Mouse (Mus musculus) kidney, postnatal 0 days (tissue): Measurements from ENCODE around the gene Heatr4. TPM values are rescaled to one million over a fixed set of nuclear protein-coding genes. Genes with fewer than 3 reads are reported as not detected.
"Not testable (repeated sequence)": the region's sequence is repeated elsewhere in the genome, so short reads cannot be mapped to it uniquely, and the experiment has no call there.

Experiments used
- ATAC-seq: fragments of 200-750 bp; cut with Nextera tagmentation; replicated peaks from 2 replicates; pipeline ENCODE4 v1.8.0; 2017; ENCODE audit warnings: low read depth, moderate number of reproducible peaks, moderate TSS enrichment, moderate library complexity; ENCODE audit not compliant: low FRiP score
- DNase-seq: peaks from one replicate; pipeline ENCODE4 v3.0.0-alpha.2; 2016; ENCODE audit warnings: low spot score
- H3K27ac ChIP-seq: fragments of 300-500 bp; sonication (generic); 2 replicates; pipeline ENCODE4 v1.5.1; 2014; ENCODE audit warnings: mild to moderate bottlenecking
- H3K27me3 ChIP-seq: fragments of 300-500 bp; sonication (generic); 2 replicates; pipeline ENCODE4 v1.6.1; 2014; ENCODE audit warnings: low read length, mixed read lengths; ENCODE audit not compliant: insufficient read depth
- H3K36me3 ChIP-seq: fragments of 300-500 bp; sonication (generic); 2 replicates; pipeline ENCODE4 v1.6.1; 2014; ENCODE audit warnings: low read length, mixed read lengths; ENCODE audit not compliant: insufficient read depth
- H3K4me1 ChIP-seq: fragments of 300-500 bp; sonication (generic); replicated peaks from 2 replicates; pipeline ENCODE4 v1.6.1; 2014; ENCODE audit warnings: antibody characterized with exemption, low read length, mixed read lengths; ENCODE audit not compliant: insufficient read depth
- H3K4me2 ChIP-seq: fragments of 300-500 bp; sonication (generic); 2 replicates; pipeline ENCODE4 v1.6.1; 2014; ENCODE audit warnings: mild to moderate bottlenecking, low read length, moderate library complexity, mixed read lengths
- H3K4me3 ChIP-seq: fragments of 300-500 bp; sonication (generic); replicated peaks from 2 replicates; pipeline ENCODE4 v1.5.1; 2014; ENCODE audit warnings: low read depth, low read length
- H3K9ac ChIP-seq: fragments of 300-500 bp; sonication (generic); 2 replicates; pipeline ENCODE4 v1.6.1; 2014; ENCODE audit warnings: low read depth, low read length
- H3K9me3 ChIP-seq: fragments of 300-500 bp; sonication (generic); replicated peaks from 2 replicates; pipeline ENCODE4 v1.6.1; 2016; ENCODE audit warnings: low read length, inconsistent platforms, mixed read lengths
- CTCF ChIP-seq: IDR thresholded peaks from 2 replicates; pipeline ENCODE4 v1.5.1; 2016; ENCODE audit warnings: antibody characterized with exemption, low read depth, mild to moderate bottlenecking, moderate library complexity
- WGBS: fragments of 180-500 bp; shearing (Covaris S2); extraction: QIAGEN DNeasy Blood & Tissue Kit; methylation state at CpG from one replicate; pipeline ENCODE4 v1.1.7; 2014; 5-methylcytosine and 5-hydroxymethylcytosine counted together
- polyA plus RNA-seq: library from polyadenylated mRNA; unstranded; fragments of >200 nt; fragmentation: Nextera tagmentation; extraction: Ambion mirVana; gene quantifications from 2 replicates; pipeline ENCODE4 v1.2.1, GENCODE M21; 2015

Gene Heatr4
- polyA plus RNA-seq, 1 experiment from 2014 or later: not detected

- no peaks in the 10 kb centered on the region for H3K27me3 ChIP-seq
- WGBS: 25% methylated on average over 12 of the region's 12 CpGs
Measured at GRCm38 (mm10) chr12:84011251-84012040, 26.8 kb upstream of the Heatr4 start.

GRCm38 (mm10) chr12:84010201-84010600 is 25.5 kb upstream of the Heatr4 start:
- peak overlapping the region; percentile 56 for H3K4me2 ChIP-seq
- no peak for TF ChIP-seq CTCF
- no peak for DNase-seq
- H3K27me3 ChIP-seq: no peaks in the 10 kb centered on the region
- no peak for ATAC-seq
- H3K9ac ChIP-seq: 0 out of 2 replicates have a peak overlapping the region, but pooled peaks have one; percentile 58
- 63% methylated on average over 3 of the region's 3 CpGs for WGBS
- peak overlapping the region; percentile 37 for H3K4me3 ChIP-seq
- no peaks in the 10 kb centered on the region for H3K9me3 ChIP-seq
- H3K27ac ChIP-seq: peak overlapping the region; percentile 48; the same call in 1 of the 2 replicates
- H3K36me3 ChIP-seq: peaks cover 8% of the 10 kb centered on the region; the same call in 1 of the 2 replicates
- peaks cover 16% of the 10 kb centered on the region for H3K4me1 ChIP-seq

More at GRCm38 (mm10) chr12:84011251-84012040, 26.8 kb upstream of the Heatr4 start:
- no peak for TF ChIP-seq CTCF
- Histone ChIP-seq H3K4me1 (peaks cover 16% of the 10 kb centered on the region), H3K36me3 (peaks cover 8% of the 10 kb centered on the region; the same call in 1 of the 2 replicates), H3K9ac (peak overlapping the region; percentile 31; the same call in 1 of the 2 replicates), H3K4me3 (0 out of 2 replicates have a peak overlapping the region, but pooled peaks have one; percentile 11), H3K4me2 (peak overlapping the region; percentile 56), H3K27ac (peak overlapping the region; percentile 48; the same call in 1 of the 2 replicates), H3K9me3 (no peaks in the 10 kb centered on the region)
- DNase-seq: peak; percentile 93
- ATAC-seq: peak; percentile 79

GRCm38 (mm10) chr12:84009171-84009965 is 24.7 kb upstream of the Heatr4 start, which contains the start of gene Acot1:
Gene Acot1, plus strand, starts transcription at chr12:84009490.
- H3K27me3 ChIP-seq, H3K36me3 ChIP-seq, H3K9me3 ChIP-seq: not testable (repeated sequence)
- Histone ChIP-seq H3K27ac (peak within 1 kb of the TSS; percentile 73), H3K4me3 (peak within 1 kb of the TSS; percentile 37), H3K9ac (peak within 1 kb of the TSS; percentile 58), H3K4me1 (peaks cover 16% of the 10 kb centered on the region), H3K4me2 (peak within 1 kb of the TSS; percentile 56)
- 2% methylated on average over 51 of the region's 70 CpGs for WGBS
- peak; percentile 95 for DNase-seq
- ATAC-seq: peak; percentile 96

GRCm38 (mm10) chr12:84008729-84009128 is 24.1 kb upstream of the Heatr4 start:
- DNase-seq (no peak), ATAC-seq (no peak)
- Histone ChIP-seq H3K4me1 (peaks cover 16% of the 10 kb centered on the region), H3K27me3 (no peaks in the 10 kb centered on the region), H3K9ac (peak overlapping the region; percentile 58), H3K9me3 (no peaks in the 10 kb centered on the region), H3K4me3 (peak overlapping the region; percentile 37), H3K36me3 (no peaks in the 10 kb centered on the region), H3K27ac (peak overlapping the region; percentile 73), H3K4me2 (peak overlapping the region; percentile 56)
- TF ChIP-seq CTCF: no peak
- 65% methylated on average over 8 of the region's 8 CpGs for WGBS

GRCm38 (mm10) chr12:84008251-84008650 is 23.6 kb upstream of the Heatr4 start:
- H3K9me3 ChIP-seq: no peaks in the 10 kb centered on the region
- H3K4me3 ChIP-seq: no peak overlapping the region
- peaks cover 16% of the 10 kb centered on the region for H3K4me1 ChIP-seq
- no peaks in the 10 kb centered on the region for H3K27me3 ChIP-seq
- no peak overlapping the region for H3K9ac ChIP-seq
- H3K36me3 ChIP-seq: no peaks in the 10 kb centered on the region
- ATAC-seq (no peak), DNase-seq (no peak)
- H3K27ac ChIP-seq: no peak overlapping the region
- TF ChIP-seq CTCF: no peak
- H3K4me2 ChIP-seq: no peak overlapping the region
- WGBS: 88% methylated on average over 10 of the region's 12 CpGs

GRCm38 (mm10) chr12:84003866-84004265 is 19.2 kb upstream of the Heatr4 start:
- no peaks in the 10 kb centered on the region for H3K27me3 ChIP-seq
- peaks cover 3% of the 10 kb centered on the region; the same call in 1 of the 2 replicates for H3K9me3 ChIP-seq
- H3K27ac ChIP-seq: no peak overlapping the region
- H3K4me2 ChIP-seq: no peak overlapping the region
- WGBS: 64% methylated on average over 1 of the region's 1 CpGs
- TF ChIP-seq CTCF: no peak
- ATAC-seq (no peak), DNase-seq (no peak)
- H3K9ac ChIP-seq: no peak overlapping the region
- H3K4me1 ChIP-seq: 0 out of 2 replicates have a peak, but pooled peaks cover 6% of the 10 kb centered on the region
- H3K4me3 ChIP-seq: no peak overlapping the region
- no peaks in the 10 kb centered on the region for H3K36me3 ChIP-seq
